Mouse (Mus musculus) heart, adult 18-20 months (tissue): ENCODE measurements at regions not wholly inside any gene's neighbourhood (a gene's known extent, or its start where the extent isn't known, plus 50 kb on each side); places are given as distances from the start of the nearest gene placed in this dataset.

Experiments
- DNase-seq, 2 experiments: peaks; one replicate each; pipeline ENCODE4 v3.0.0; 2021 to 2022; ENCODE audit warnings: mixed read lengths in 1 of 2

DNA sequence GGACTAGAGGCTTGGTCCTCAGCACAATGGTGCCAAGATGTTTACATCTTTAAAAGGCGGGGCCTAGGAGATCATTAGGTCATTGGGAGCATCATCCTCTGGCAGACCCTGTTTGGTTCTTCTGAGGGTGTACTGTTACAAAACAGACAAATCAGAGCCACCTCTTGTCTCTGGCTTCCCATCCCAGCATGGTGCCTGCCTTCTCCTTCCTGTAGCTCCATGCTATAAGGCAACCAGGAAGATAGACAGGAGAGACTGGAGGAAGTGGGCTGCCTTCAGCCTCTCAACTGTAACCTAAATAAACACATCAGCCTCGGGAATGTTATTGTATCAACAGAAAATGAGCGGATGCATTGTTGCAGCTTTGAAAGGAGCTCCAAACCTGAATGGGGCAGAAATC lies 529.8 kb upstream of the Gm765 start:
- DNase-seq: no peak

DNA sequence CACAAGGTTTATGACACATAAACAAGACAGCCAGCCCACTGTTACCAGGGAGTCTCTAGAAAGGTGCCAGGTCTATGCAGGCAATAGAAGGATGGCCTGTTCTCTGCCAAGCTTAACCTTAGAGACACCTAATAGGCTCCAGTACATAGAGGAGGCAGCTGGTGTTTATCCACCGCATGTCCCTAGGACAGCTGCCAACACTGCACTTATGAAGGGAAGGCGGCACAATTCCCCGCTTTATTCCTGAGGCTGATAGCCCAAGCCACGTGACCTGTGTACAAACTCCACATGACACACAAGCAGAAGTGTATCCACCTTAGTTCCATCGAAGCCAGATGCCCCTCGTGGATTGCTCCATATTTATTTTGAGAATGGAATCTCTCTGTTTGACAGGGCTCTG lies 527.2 kb upstream of the Gm765 start:
- DNase-seq: peak; percentile 4 to 9

DNA sequence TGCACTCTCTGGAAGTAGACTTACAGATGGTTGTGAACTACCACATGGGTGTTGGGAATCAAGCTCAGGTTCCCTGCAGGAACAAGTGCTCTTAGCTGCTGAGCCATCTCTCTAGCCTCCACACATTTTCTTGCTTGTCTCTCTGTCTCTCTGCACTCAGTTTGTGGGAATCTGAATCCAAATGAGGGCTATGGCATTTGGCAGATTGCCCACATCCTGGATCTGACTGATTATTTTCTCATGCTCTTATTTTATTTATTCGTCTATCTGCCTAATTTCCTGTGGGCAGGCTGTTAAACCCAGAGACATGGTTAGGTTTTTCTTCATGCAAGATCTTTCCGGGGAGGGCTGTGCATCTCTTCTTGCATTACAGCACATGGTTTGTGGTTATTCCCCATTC lies 521.8 kb upstream of the Gm765 start:
- no peak for DNase-seq

DNA sequence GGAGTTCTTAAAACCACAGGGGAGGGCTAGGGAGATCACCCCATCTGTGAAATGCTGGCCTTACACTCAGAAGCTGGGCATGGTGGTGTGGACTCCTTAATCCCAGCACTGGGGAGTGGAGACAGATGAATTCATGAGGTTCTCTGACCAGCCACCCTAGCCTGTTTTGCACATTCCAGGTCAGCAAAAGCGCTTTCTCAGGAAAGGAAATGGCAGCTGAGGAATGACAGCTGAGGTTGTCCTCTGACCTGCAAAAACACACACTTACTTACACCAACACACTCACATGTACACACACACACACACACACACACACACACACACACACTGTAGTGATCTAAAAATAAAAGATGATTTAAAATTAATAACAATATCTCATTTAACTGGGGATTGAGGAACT lies 513.4 kb upstream of the Gm765 start:
- DNase-seq: no peak

DNA sequence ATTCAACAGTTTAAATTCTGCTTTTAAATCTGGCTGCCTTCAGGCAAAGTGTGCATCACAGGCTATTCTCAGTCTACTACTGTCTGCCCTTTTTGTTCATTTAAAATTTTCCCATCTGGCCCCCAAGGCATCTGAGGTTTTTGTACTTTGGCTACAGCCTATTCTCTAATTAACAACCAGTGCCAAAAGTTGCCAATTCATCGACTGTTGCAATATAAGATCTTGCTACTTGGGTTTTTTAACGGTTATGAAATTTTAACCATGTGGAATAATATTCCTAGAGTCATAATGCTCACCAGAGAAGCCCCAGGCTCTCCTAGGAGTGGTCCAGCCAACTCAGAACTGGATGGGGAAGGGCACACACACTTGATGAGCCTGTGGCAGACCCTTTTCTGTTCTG lies 508.4 kb upstream of the Gm765 start:
- DNase-seq: no peak

DNA sequence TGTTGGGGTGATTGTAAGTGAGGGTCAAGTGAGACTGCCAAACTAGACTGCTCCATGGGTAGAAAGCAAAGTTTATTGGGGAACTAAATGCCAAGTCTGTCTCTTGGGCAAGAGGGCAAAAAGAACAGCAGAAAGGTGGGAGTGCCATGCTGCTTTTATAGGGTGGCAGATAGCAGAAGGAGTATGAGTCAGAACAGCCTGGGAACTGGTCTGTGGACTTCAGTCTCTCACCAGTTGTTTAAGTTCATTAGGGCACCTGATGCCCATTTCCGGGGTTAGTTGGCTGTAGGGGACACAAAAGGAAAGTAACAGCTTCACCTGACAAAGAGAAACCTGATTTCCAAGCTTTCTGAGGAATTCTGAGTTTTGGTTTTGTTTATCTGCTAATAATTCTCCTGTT lies 506.3 kb upstream of the Gm765 start:
- DNase-seq: no peak

DNA sequence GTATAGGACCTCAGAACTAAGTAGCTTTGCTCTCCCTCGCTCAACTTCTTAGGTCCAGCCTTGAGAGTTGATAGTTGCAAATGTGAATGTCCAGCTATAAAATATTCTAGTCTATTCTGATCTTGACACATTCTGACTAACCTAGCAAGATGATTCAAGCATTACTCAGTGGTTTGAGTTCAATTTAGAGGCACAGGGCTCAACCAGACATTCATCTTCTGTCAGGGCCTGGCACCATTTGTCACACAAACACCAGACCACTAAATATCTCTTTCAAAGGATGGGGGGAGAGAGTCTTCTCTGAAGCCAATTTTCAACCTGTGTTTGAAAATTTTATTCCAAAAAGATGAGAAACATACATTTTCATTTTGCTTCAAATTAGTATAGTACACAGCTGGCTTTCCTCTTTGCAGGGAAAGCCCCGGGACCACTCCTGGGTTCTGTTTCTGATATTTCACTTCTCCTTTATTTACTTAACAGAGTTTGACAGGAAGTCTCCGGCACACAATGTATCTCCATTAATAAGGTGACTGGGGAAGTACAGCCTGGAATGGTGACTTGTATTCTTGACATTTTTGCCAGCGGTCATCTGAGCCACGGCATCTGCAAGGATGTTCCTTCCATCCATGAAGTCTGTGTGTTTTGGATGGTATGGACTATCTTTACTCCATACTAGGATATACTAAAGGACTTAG lies 503.6 kb upstream of the Gm765 start:
- peak in 1 of 2 experiments; percentile 19 for DNase-seq

DNA sequence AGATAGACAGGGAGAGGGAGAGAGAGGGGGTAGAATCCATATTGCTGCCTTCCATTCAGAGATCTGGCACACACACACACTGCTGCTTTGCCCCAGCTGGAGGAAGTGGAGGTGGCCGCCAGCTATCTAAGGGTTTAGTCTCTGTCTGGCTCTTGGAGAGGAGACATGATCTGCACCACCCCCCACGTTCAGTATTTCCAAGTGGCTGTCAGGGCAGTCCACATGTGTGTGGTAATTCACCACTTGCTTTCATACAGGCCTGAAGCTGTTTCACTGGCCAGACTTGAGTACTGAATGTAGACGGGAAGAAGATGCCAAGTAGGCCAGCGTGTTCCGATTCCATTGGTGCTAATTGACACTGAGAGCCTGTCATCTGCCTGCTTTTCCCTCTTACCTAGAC lies 501.0 kb upstream of the Gm765 start:
- DNase-seq: peak; percentile 10 to 22

DNA sequence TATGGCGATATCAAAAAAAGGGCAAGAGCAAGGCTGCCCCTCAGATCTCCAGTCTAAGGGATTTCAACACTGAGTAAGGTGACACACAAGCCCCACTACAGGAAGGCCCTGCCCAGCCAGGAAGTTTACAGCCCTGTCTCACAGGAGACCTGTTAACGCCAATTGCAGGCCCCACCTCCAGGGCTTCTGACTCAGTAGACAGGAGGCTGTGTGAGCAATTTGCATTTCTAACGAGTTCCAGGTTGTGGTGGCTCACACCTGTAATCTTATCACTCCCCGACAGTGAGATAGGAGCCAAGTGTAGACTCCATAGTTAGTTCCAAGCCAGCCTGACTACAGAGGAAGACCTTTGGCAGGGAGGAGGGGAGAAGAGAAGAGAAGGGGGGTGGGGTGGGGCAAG lies 500.4 kb upstream of the Gm765 start:
- peak in 1 of 2 experiments; percentile 7 for DNase-seq

DNA sequence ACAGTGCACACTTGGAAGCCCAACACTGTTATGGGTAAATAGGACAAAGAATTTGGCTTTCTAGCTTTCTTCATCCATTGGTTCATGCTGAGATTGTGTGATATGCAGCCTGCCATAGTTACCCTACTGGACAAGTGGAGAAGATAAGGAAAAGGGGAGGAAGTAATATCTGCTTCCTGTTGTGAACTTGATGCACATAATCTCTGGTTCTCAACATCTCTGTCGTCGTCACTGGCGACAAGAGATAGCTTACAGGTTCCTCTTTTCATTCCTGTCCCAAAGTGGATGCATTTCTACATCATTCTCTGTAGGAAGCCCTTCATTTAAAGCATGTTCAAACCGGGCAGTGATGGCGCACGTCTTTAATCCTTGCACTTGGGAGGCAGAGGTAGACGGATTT lies 491.4 kb upstream of the Gm765 start:
- no peak for DNase-seq

DNA sequence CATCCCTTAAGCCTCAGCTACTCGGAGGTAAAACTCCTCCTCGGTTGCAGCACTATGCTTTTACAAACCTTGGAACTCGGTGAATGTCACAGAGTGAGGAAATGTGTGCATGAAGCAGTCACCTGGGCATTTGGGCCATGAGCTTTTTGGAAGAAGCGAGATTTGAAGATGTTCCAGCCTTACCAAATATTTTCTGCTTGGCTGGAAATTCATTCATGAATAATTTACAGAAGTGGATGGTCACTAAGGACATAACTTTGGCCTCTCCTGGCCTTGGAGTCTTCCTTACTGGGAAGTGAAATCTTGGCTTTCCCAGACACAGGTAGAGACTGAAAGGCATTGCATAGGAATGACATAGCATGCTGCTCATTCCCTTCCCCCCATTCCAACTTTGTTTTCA lies 487.6 kb upstream of the Gm765 start:
- DNase-seq: no peak

DNA sequence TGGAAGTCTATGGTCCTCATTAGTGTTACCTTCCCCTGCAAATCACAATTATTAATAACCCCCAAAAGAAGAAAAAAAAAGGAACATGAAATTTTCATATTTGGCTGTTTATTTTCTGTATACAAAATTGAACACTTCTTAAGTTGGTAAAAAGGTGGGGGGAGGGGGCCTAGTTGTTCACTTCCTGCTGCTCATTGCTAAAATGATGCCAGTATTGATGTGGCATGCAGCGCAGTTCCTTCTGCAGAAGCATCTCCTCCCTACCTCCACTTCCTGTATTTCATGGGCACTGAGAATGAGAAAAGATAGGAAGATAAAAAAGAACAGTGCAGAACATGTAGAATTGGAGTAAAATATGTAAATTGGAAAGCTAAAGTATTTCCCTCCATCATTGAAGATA lies 465.5 kb upstream of the Gm765 start:
- DNase-seq: no peak

DNA sequence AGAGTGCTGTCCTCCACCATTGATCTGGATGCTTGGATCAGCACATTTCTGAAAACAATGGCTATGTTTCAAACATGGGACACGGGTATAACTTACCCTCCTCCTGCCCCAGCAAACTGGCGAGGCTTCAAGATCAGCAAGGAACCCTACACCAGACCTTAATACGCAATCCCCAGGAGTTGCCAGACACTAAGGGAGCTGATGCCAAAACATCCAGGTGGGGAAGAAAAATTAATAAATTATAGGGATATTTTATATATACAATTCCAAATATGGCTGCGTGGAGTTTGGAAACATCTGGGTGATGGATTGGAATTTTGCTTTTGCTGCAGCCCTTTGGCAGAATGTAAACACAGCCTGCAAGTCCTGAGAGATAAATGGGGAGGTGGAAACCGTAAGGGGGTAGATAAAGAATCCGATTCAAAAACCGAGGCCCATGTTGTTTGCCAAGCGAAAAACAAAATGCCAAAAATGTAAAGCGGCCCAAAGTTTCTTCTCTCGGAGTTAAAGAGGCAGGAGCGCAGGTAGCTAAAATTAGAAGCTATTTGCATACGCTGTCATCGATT lies 460.9 kb upstream of the Gm765 start:
- DNase-seq: no peak

DNA sequence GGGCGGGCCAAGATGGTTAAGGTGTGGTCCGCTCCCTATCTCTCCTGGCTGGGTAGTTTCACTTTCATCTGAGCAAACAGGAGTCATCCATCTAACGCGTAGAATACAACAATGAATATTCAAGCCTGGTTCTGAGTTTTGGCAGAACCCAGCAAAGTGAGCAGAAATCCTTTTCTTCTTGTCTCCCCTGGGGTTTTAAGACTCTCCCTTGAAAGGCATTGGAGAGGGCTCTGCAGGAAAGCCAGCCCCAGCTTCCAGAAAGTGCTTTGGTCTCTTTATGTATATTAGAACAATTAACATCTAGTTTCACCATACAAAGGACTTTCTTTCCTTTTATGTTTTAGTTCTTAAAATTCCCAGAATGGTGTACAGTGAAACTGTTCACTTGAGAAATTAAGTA lies 458.5 kb upstream of the Gm765 start:
- DNase-seq: no peak

DNA sequence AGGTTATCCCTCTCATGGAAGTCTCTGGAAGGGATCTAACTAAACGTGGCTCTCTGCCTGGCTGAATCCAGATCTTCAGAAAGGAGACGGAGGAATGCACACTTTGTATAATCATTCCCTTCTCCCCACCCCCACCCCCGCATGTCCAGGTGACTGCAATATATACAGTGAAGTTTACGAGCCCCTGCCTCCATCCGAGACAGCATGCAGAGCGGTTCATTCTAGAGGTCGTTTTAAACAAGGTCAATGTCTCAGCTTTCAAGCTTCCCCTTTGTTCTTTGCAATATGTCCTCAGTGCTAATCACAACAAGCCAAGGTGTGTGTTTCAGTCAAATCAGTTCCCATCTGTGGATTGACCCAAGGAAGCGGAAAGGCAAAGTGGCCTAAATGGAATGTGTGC lies 457.5 kb upstream of the Gm765 start:
- no peak for DNase-seq

DNA sequence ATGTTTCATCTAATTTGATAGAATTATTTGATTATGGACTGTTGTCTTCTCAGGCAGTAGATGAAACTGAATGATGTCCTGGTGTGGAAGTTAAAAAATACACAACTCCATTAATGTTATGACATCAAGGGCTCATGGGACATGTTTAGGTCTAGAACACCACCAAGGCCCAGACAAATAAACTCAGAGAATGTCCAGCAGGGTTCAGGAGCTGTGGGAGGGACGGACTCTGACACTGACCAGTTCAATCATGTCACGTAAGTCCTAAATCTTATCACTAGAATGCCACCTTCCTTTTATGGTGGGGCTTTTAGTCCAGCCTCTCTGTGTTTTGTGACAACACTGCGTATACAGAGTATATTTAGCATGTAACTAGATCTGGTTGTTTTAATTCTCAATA lies 455.2 kb upstream of the Gm765 start:
- DNase-seq: no peak

DNA sequence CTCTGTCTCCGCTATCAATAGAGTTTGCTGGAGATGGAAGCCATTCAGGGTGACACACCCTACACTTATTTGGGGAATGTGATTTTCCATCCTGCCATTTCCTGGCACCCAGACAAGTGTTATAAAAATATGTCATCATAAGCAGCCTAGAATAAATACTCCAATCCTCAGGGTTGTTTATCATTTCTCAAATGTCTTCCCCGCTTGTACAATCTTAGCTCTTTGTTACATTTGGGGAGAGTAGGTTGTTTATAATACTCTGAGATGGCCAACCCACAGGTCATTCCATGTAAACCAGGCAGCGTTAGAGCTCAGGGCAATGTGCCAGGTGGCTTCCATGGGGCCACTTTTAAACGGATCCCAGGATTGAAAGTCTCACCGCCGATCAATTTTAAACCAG lies 454.8 kb upstream of the Gm765 start:
- peak in 1 of 2 experiments; percentile 24 for DNase-seq

DNA sequence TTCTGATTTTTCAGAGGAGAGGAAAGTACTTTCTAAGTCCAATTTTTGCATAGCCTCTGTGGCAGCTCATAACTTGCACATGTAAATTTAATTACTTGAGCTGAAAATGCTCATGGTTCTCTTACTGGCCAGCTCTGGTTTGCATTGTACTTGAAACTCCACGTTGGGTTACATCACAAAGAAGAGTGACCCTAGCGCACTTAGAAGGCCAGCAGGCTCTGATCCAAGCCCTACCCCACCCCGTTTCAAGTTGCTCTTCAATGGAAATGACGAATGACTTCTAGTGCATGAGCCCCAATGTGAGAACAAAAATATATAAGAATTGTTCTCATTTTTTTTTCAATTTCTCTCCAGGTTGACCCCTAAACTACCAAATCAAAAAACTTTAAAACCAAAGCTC lies 454.1 kb upstream of the Gm765 start:
- no peak for DNase-seq

DNA sequence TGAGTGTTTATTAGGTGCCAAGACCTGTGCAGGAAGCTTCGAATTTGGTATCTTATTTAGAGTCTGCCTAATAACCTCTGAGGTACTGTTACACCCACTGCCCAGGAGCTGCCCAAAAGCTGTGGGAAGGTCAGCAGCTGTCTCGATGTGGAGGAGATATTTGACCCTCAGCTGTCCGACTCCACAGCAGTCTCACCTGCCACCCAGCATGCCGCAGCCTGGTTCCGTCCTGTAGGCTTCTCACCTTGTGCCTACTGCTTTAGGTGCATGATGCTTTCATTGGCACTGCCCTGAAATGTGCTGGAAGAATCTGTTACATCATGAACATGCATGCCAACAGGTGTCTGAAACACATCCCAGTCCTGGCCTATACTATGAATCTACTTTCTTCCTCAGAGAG lies 444.9 kb upstream of the Gm765 start:
- DNase-seq: no peak

DNA sequence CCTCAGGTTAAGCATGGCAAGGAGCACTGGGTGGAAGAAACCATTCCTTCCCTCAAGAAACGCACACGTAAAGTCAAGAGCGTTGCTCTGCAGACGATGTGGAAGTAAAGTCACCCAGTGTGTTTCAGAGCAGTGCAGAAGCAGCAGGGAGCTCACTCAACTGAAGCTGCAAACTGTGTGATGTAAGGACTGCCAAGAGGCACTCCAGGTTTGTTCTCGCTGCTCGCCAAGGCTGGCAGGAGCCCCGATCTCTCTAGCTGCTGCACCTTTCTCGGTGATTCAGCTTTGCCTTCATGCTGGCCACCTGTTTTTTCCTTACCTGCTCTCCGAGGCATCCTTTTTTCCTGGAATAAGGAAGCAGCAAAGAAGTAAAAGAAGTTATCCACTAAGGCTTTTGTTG lies 439.5 kb upstream of the Gm765 start:
- no peak for DNase-seq

DNA sequence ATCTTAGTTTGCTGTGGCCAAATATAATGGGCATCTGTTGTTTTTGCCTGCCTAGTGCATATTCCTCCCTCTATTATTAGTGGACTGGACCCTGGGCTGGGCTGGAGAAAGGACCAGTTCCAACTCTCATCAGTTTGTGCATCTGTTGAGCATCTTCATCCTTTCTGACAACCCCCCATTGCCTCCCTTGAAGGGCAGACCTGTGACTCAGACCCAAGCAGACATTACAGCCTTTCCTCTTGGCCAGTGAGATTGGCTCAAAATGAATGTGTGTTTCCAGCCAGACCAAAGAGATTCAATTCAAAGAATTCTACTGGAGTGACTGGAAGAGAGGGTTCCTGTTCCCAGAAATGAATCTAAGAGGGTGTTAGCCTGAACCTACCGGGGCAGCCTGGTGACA lies 433.2 kb upstream of the Gm765 start:
- no peak for DNase-seq

DNA sequence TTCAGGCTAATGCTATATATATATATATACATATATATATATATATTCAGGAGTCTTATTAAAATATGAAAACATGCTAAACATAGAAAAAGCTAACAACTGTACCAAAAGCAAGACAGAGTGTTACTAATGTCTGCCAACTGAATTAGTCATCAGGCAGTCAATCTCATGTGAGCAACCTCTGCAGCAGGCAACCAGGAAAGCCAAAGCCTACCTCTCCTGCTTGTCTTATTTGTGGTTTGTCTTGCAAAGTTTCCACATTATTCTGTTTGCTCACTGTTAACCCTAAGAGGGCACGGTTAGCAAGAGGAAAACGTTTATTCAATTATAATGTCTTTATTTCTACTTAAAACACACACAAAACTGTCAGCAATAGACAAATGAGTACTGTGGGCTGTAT lies 427.4 kb upstream of the Gm765 start:
- no peak for DNase-seq

DNA sequence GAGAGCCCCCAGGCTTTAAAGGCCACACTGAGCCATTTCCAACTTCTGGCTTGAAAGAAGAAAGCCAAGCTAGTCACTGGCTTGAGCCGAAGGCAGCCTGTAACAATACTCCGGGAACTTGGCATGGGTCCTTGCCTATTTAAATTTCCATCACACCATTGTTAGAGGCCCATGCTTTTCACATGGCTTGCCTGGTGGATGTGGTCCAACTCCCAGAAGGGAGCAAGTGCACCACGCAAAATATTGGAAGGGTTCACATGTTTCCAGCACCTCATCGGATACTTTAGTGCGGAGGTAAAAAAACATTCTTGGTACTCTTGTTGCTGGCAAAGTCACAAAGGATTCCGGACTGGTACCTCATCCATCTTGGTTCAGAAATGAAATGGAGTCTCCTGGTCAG lies 426.8 kb upstream of the Gm765 start:
- no peak for DNase-seq

DNA sequence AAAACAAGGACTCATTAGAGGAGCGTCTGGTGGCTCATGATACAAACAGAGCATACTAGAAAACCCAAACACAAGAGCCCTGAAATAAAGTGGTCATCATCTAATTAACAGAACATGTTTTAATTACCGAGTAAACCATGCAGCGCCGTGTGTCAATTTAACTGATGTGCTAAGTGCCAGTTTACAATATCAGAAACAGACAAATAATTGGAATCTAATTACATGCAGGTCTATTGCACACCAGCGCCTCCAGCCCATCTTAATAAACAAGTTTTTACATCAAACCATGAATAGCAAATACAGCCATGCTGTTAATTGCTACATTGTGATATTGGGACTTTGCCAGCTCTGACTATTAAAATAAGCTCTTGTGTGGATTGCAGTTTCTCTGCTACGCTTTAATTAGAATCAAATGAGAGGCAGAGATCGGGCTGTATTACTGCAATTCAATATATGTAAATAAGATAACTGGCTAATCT lies 425.3 kb upstream of the Gm765 start:
- no peak for DNase-seq

DNA sequence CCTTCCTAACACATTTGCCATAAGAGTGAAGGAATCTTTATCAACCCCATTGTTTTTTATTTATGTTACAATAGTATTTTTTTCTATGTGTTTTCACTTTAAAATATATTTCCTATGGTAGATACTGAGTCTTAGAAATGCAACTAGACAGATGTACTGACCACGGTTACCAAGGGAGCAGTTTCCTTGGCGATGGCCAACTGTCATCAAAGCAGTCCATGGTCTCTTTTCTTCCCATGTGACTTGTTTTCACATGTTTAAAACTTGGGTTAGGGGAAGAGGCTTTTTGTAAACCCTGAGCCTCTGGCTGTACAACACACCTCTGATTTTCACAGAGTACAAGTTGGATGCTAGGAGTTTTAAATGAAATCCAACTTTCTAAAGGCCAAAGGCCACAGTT lies 411.9 kb upstream of the Gm765 start:
- no peak for DNase-seq
